Mouse (Mus musculus) limb, embryonic 13.5 days (tissue): Measurements from ENCODE around the gene Gusb. TPM values are rescaled to one million over a fixed set of nuclear protein-coding genes. Genes with fewer than 3 reads are reported as not detected.

Experiments used
- ATAC-seq: fragments of 200-750 bp; cut with Nextera tagmentation; 2 replicates; pipeline ENCODE4 v1.8.0; 2017; ENCODE audit warnings: low read depth, moderate number of reproducible peaks, moderate TSS enrichment; ENCODE audit not compliant: low FRiP score
- H3K27ac ChIP-seq: fragments of 300-500 bp; sonication (generic); 2 replicates; pipeline ENCODE4 v1.5.1; 2015; ENCODE audit warnings: inconsistent platforms, mild to moderate bottlenecking, moderate library complexity
- H3K27me3 ChIP-seq: fragments of 300-500 bp; sonication (generic); 2 replicates; pipeline ENCODE4 v1.6.1; 2015; ENCODE audit warnings: mild to moderate bottlenecking, inconsistent platforms
- H3K36me3 ChIP-seq: fragments of 300-500 bp; sonication (generic); 2 replicates; pipeline ENCODE4 v1.6.1; 2015; ENCODE audit warnings: inconsistent platforms, mild to moderate bottlenecking, moderate library complexity
- H3K4me1 ChIP-seq: fragments of 300-500 bp; sonication (generic); 2 replicates; pipeline ENCODE4 v1.6.1; 2015; ENCODE audit warnings: inconsistent platforms
- H3K4me2 ChIP-seq: fragments of 300-500 bp; sonication (generic); replicated peaks from 2 replicates; pipeline ENCODE4 v1.6.1; 2015; ENCODE audit warnings: inconsistent platforms, mild to moderate bottlenecking, moderate library complexity
- H3K4me3 ChIP-seq: fragments of 300-500 bp; sonication (generic); 2 replicates; pipeline ENCODE4 v1.5.1; 2015; ENCODE audit warnings: moderate library complexity, mild to moderate bottlenecking, inconsistent platforms
- H3K9ac ChIP-seq: fragments of 300-500 bp; sonication (generic); 2 replicates; pipeline ENCODE4 v1.6.1; 2015; ENCODE audit warnings: mild to moderate bottlenecking, inconsistent platforms
- H3K9me3 ChIP-seq: fragments of 300-500 bp; sonication (generic); 2 replicates; pipeline ENCODE4 v1.6.1; 2016; ENCODE audit warnings: inconsistent platforms
- WGBS: fragments of 180-500 bp; shearing (Covaris S2); methylation state at CpG from one replicate; pipeline ENCODE4 v1.1.7; 2015; 5-methylcytosine and 5-hydroxymethylcytosine counted together
- polyA plus RNA-seq: library from polyadenylated mRNA; unstranded; fragments of >200 nt; fragmentation: Nextera tagmentation; extraction: Ambion mirVana; gene quantifications from 2 replicates; pipeline ENCODE4 v1.2.1, GENCODE M21; 2015

Gene Gusb
- polyA plus RNA-seq, 1 experiment from 2014 or later = 45.3 TPM

GRCm38 (mm10) chr5:129994989-129995388, 7.9 kb downstream of the Gusb start:
- H3K27me3 ChIP-seq = no peaks in the 10 kb centered on the region
- no peak overlapping the region for H3K27ac ChIP-seq
- no peak for ATAC-seq
- peaks cover 31% of the 10 kb centered on the region for H3K36me3 ChIP-seq
- 90% methylated on average over 7 of the region's 7 CpGs for WGBS
- no peak overlapping the region for H3K9ac ChIP-seq
- H3K9me3 ChIP-seq = no peaks in the 10 kb centered on the region
- no peak overlapping the region for H3K4me3 ChIP-seq
- no peaks in the 10 kb centered on the region for H3K4me1 ChIP-seq
- no peak overlapping the region for H3K4me2 ChIP-seq

DNA sequence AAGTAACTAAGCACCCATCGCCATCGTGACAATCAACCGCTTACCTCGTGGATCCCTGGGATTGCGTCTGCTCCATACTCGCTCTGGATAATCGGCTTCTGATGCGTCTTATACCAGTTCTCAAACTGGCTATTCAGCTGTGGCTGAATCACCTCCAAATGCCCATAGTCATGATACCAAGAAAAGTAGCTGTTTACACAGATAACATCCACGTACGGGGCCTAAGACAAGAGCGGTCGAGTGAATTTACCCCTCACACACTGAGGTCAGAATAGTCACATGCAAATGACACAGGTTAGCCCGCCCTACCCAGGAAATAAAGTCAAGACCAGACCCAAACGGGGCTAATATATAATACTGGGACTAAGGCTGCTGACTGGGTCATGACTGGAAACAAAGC, 9.5 kb downstream of the Gusb start:
- no peak overlapping the region for H3K27ac ChIP-seq
- no peak overlapping the region for H3K4me2 ChIP-seq
- H3K4me3 ChIP-seq = no peak overlapping the region
- WGBS = 94% methylated on average over 14 of the region's 14 CpGs
- no peaks in the 10 kb centered on the region for H3K4me1 ChIP-seq
- no peaks in the 10 kb centered on the region for H3K9me3 ChIP-seq
- no peaks in the 10 kb centered on the region for H3K27me3 ChIP-seq
- no peak overlapping the region for H3K9ac ChIP-seq
- no peak for ATAC-seq
- H3K36me3 ChIP-seq = peaks cover 45% of the 10 kb centered on the region

- Histone ChIP-seq H3K4me2 (no peak overlapping the region), H3K27ac (no peak overlapping the region), H3K36me3 (peaks cover 52% of the 10 kb centered on the region), H3K27me3 (no peaks in the 10 kb centered on the region), H3K4me1 (no peaks in the 10 kb centered on the region), H3K9ac (no peak overlapping the region), H3K9me3 (no peaks in the 10 kb centered on the region), H3K4me3 (no peak overlapping the region)
- no peak for ATAC-seq
- 94% methylated on average over 5 of the region's 5 CpGs for WGBS
Measured at GRCm38 (mm10) chr5:129991898-129992297, 11.0 kb downstream of the Gusb start.

DNA sequence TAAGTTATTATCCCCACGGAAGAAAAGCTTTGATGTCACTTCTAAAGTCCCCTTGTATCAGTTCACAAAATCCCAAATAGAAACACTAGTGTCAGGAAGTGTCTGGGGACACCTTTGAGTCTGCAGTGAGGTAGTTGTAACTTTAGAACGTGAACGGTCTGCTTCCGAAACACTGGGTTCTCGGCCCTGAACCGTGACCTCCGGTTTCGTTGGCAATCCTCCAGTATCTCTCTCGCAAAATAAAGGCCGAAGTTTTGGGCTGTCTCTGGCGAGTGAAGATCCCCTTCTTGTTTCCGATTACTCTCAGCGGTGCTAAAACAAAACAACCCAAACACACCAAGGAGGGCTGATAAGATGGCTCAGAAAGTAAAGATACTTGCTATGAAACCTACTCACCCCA, 13.5 kb downstream of the Gusb start:
- H3K4me3 ChIP-seq = no peak overlapping the region
- H3K9ac ChIP-seq = no peak overlapping the region
- no peak overlapping the region for H3K27ac ChIP-seq
- no peaks in the 10 kb centered on the region for H3K4me1 ChIP-seq
- H3K9me3 ChIP-seq = no peaks in the 10 kb centered on the region
- peaks cover 51% of the 10 kb centered on the region for H3K36me3 ChIP-seq
- WGBS = 80% methylated on average over 13 of the region's 13 CpGs
- H3K27me3 ChIP-seq = no peaks in the 10 kb centered on the region
- no peak for ATAC-seq
- no peak overlapping the region for H3K4me2 ChIP-seq

- ATAC-seq = no peak
- 75% methylated on average over 3 of the region's 3 CpGs for whole genome bisulfite sequencing
Measured at GRCm38 (mm10) chr5:129980216-129980615, 22.6 kb downstream of the Gusb start.

GRCm38 (mm10) chr5:129978608-129979007, 24.2 kb downstream of the Gusb start:
- ATAC-seq = no peak

More at GRCm38 (mm10) chr5:129980216-129980615, 22.6 kb downstream of the Gusb start:
- Histone ChIP-seq H3K9me3 (no peaks in the 10 kb centered on the region), H3K4me1 (no peaks in the 10 kb centered on the region), H3K27ac (no peak overlapping the region), H3K4me3 (no peak overlapping the region), H3K36me3 (peaks cover 30% of the 10 kb centered on the region), H3K27me3 (no peaks in the 10 kb centered on the region), H3K9ac (no peak overlapping the region), H3K4me2 (no peak overlapping the region)

GRCm38 (mm10) chr5:129977768-129978167, 25.1 kb downstream of the Gusb start:
- Histone ChIP-seq H3K4me2 (no peak overlapping the region), H3K27me3 (no peaks in the 10 kb centered on the region), H3K4me3 (no peak overlapping the region), H3K9ac (no peak overlapping the region; the same call in 1 of the 2 replicates), H3K4me1 (no peaks in the 10 kb centered on the region), H3K36me3 (peaks cover 17% of the 10 kb centered on the region), H3K27ac (no peak overlapping the region), H3K9me3 (no peaks in the 10 kb centered on the region)
- no peak for ATAC-seq
- 85% methylated on average over 4 of the region's 4 CpGs for WGBS

More at GRCm38 (mm10) chr5:129978608-129979007, 24.2 kb downstream of the Gusb start:
- Histone ChIP-seq H3K4me2 (no peak overlapping the region), H3K27me3 (no peaks in the 10 kb centered on the region), H3K4me3 (no peak overlapping the region), H3K27ac (no peak overlapping the region), H3K4me1 (no peaks in the 10 kb centered on the region), H3K9me3 (no peaks in the 10 kb centered on the region), H3K36me3 (peaks cover 21% of the 10 kb centered on the region), H3K9ac (no peak overlapping the region)
- 94% methylated on average over 5 of the region's 5 CpGs for WGBS

DNA sequence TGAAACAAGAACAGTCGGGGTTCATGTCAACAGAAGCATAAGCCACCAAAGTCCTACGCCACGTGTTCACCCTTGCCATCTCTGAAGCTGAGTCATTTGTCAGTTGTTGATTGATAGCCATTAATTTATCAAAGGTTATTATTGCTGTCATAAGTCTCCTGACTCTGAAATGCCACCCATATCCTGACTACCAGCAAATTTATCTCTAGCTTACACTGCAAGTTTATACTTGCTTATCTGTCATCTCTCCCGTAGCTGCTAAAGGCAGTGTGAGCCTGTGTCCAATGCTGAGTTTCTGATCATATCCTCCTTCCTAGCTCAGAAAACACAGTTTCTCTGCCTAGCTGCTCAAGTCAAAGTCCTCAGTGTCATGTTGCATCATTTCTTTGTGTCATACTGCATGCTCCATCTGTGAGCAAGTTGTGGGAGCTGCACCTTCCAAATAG, 28.0 kb downstream of the Gusb start:
- no peak for ATAC-seq
- Histone ChIP-seq H3K9ac (no peak overlapping the region), H3K36me3 (peaks cover 24% of the 10 kb centered on the region), H3K4me3 (no peak overlapping the region), H3K27ac (no peak overlapping the region), H3K4me2 (no peak overlapping the region), H3K9me3 (no peaks in the 10 kb centered on the region), H3K4me1 (no peaks in the 10 kb centered on the region), H3K27me3 (no peaks in the 10 kb centered on the region)
- 86% methylated on average over 4 of the region's 4 CpGs for WGBS

- ATAC-seq = no peak
Measured at GRCm38 (mm10) chr5:129974354-129974753, 28.5 kb downstream of the Gusb start.

DNA sequence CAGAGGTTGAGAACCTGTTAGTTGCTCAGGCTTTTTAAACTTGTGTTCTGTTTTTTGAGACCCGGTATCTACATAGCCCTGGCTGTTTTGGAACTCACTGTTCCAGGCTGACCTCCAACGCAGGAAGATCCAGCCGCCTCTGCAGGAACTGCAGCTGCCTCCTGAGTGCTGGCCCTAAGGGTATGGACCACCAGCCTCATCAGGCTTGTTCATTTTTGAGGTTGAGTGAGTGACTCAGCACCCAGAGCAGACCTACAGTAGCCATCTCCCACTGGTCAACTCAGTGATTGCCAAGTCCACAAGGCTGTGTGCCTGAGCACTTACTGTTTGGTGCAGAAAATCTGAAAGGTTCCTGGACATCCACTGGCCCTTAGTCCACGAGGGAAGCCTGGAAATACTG, 31.4 kb downstream of the Gusb start:
- Histone ChIP-seq H3K27me3 (no peaks in the 10 kb centered on the region), H3K36me3 (peaks cover 24% of the 10 kb centered on the region), H3K4me1 (no peaks in the 10 kb centered on the region), H3K9me3 (no peaks in the 10 kb centered on the region), H3K9ac (no peak overlapping the region), H3K27ac (no peak overlapping the region), H3K4me3 (no peak overlapping the region), H3K4me2 (no peak overlapping the region)
- no peak for ATAC-seq
- WGBS = 90% methylated on average over 4 of the region's 4 CpGs

More at GRCm38 (mm10) chr5:129974354-129974753, 28.5 kb downstream of the Gusb start:
- H3K9ac ChIP-seq = no peak overlapping the region
- no peaks in the 10 kb centered on the region for H3K4me1 ChIP-seq
- H3K27me3 ChIP-seq = no peaks in the 10 kb centered on the region
- H3K4me3 ChIP-seq = no peak overlapping the region
- H3K36me3 ChIP-seq = peaks cover 24% of the 10 kb centered on the region
- H3K27ac ChIP-seq = no peak overlapping the region
- no peak overlapping the region for H3K4me2 ChIP-seq
- WGBS = 87% methylated on average over 4 of the region's 4 CpGs
- no peaks in the 10 kb centered on the region for H3K9me3 ChIP-seq

DNA sequence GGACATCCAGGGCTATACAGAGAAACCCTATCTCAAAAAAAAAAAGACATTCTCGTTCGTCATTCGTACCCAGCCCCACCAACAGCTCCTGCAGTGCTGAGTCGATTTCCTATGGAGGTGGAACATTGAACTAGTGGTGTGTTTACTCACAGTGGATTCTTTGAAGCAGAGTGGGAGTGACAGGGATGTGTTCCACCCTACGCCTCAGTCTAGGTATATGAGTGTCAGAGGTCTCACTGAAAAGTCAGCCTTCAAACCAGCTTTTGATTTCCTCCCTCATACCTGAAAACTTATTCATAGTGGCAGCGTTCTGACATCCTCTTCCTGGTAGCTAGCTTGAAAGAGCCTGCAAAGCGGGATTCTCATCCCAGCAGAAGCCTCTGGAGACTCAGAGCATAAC, 34.4 kb downstream of the Gusb start:
- Histone ChIP-seq H3K4me1 (no peaks in the 10 kb centered on the region), H3K4me3 (no peak overlapping the region), H3K27ac (no peak overlapping the region), H3K4me2 (no peak overlapping the region), H3K36me3 (peaks cover 16% of the 10 kb centered on the region), H3K9me3 (no peaks in the 10 kb centered on the region), H3K9ac (no peak overlapping the region), H3K27me3 (no peaks in the 10 kb centered on the region)
- WGBS = 87% methylated on average over 7 of the region's 7 CpGs
- no peak for ATAC-seq

DNA sequence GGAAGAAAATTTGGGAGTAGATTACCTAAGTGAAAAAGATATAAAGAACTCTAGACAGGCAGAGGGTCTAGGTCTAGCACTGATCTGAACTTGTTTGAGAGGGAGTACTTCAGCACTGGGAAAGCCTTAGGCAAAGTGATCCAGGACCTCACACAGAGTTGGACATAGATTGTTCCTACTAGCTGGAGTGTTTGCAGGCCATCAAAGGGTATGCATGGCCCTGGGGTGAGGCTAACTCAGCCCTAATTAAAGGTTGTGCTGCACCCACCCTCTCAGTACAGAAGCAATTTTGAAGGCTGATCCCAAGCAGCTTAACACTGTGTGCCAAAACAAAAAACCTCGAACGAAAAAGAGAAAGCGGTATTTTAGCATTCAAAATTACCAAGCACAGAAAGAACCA, 36.4 kb downstream of the Gusb start:
- Histone ChIP-seq H3K9ac (no peak overlapping the region), H3K9me3 (no peaks in the 10 kb centered on the region), H3K4me2 (no peak overlapping the region), H3K27ac (no peak overlapping the region), H3K4me3 (no peak overlapping the region), H3K27me3 (no peaks in the 10 kb centered on the region), H3K36me3 (peaks cover 1% of the 10 kb centered on the region), H3K4me1 (no peaks in the 10 kb centered on the region)
- no peak for ATAC-seq
- 81% methylated on average over 3 of the region's 3 CpGs for WGBS

DNA sequence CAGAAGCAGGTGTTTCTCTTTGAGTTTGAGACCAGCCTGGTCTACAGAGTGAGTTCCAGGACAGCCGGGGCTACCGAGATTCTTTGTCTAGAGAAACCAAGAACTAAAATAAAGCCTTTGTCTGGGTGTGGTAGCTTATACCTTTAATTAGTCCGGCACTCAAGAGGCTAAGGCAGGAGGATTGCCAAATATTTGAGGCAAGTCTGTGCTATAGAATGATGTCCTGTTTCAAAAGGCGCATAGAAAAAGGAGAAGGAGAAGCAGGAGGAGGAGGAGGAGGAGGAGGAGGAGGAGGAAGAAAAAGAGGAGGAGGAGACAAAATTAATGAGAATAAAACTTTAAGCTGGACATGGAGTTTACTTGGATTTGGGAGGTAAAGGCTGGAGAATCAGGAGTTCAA, 39.6 kb downstream of the Gusb start:
- H3K27ac ChIP-seq = no peak overlapping the region
- no peak for ATAC-seq
- H3K4me3 ChIP-seq = no peak overlapping the region
- H3K9me3 ChIP-seq = no peaks in the 10 kb centered on the region; the same call in 1 of the 2 replicates
- H3K4me1 ChIP-seq = no peaks in the 10 kb centered on the region
- no peak overlapping the region for H3K9ac ChIP-seq
- H3K27me3 ChIP-seq = no peaks in the 10 kb centered on the region
- whole genome bisulfite sequencing = 82% methylated on average over 4 of the region's 4 CpGs
- peaks cover 14% of the 10 kb centered on the region for H3K36me3 ChIP-seq
- no peak overlapping the region for H3K4me2 ChIP-seq
